Mouse (Mus musculus): ENCODE results near the gene Grn.

DNA sequence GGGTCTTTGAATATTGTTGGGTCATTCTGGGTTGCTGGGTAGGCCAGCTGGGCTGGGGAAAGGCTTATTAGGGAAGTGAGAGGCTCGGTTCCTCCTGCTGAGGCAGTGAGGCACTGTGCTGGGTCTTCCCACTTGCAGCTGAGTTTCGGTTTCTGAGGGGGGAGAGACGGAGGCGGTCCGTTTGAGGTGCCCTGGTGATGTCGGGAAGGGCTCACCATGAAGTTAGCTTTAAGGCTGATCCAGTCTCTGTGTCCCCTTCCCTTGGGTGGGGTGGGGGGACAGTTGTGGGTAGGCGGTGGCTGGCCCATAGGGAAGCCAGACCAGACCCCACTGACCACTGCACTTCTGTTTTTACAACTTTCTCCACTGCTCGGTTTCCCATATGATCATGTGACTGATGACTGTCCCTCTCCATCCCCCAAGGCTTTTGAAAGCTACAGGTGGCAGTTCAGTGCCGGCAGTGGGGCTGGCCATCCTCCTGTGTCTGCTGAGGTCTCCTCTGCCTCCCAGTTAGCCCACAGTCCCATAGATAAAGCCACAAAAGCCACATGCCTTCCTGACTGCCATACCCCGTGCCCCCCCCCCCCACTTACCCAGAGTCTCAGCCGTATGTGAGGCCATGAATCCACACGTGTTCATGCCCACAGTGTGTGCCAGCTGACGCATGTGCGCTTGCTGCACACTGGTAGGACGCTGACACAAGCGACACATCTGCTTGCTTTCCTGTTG is 2.2 kb downstream of the Grn start:
- TF ChIP-seq CTCF (IDR thresholded peaks at IDR 0.05; ENCODE audit: control insufficient read depth, insufficient read depth, insufficient read length) (no peak), MAX (IDR thresholded peaks at IDR 0.05) (no peak), MYOG (IDR thresholded peaks at IDR 0.05; ENCODE audit: control insufficient read depth, extremely low read depth, insufficient read length) (no peak), USF1 (IDR thresholded peaks at IDR 0.05; ENCODE audit: low read depth) (peak; percentile 53), FOSL1 (IDR thresholded peaks at IDR 0.05; ENCODE audit: insufficient read depth, low read length, poor library complexity, severe bottlenecking) (no peak)

Data from C2C12 (cell line).